Mouse (Mus musculus): ENCODE measurements around the gene Syp.
A peak's percentile ranks its signal among the peaks of the same experiment; 100 is the strongest.

Gene Syp

DNA sequence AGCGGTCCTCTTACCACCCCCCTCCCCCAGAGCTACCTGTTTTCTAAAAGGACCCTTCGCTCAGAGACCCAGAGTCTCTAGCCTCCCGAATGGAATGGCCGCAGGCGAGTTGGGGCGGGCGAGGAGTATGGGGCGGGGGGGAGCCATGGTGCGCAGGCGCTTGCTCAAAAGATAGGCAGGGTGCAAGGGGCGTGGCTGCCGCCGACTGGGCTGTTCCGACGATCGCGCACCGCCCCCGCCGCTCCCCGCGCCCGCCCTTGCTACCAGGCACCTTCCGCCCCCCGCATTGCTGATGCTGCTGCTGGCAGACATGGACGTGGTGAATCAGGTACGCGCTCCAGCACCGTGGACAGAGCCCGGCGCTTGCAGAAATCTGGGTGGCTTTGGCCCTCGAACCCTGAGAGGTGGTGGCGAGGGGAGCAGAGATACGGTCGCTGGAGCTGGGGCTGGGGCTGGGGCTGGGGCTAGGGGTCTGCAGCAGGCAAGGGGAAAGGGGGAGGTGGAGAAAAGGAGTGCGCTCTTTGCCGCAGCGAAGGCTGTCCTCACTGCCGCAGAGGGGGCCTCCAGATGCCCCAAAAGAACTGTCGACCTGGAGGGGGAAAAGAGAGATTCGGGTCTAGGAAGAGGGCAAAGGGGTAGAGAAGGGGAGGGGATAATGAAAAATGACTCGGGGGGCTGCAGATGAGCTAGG, at the start of gene Syp:
TSS of gene Syp (plus strand) at position 71 of the 691 bp plus-strand sequence.
- DNase-seq (ENCODE audit: low read depth, low spot score): peak; percentile 59

DNA sequence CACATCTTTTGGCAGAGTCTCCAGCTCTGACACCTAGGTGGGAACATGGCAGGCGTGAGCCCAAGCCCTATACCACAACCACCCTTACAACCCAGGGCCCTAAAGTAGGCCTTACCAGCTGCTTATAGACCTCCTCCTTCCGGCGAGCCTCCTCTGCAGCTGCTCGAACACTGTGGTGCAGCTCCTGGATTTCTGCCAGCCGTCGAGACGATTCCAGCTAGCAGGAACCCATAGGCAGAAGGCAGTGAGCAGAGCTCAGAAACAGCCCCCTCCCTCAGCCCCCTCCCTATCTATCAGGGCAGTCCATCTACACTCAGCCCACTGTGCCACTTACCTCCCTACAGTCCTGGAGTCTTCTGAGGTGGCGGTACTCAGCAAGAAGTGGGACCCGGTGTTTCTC, 42.9 kb upstream of the Syp start:
- DNase-seq (ENCODE audit: low read depth, low spot score): no peak

GRCm38 (mm10) chrX:7604004-7604403, 34.3 kb upstream of the Syp start:
- DNase-seq (ENCODE audit: low read depth, low spot score): no peak

DNA sequence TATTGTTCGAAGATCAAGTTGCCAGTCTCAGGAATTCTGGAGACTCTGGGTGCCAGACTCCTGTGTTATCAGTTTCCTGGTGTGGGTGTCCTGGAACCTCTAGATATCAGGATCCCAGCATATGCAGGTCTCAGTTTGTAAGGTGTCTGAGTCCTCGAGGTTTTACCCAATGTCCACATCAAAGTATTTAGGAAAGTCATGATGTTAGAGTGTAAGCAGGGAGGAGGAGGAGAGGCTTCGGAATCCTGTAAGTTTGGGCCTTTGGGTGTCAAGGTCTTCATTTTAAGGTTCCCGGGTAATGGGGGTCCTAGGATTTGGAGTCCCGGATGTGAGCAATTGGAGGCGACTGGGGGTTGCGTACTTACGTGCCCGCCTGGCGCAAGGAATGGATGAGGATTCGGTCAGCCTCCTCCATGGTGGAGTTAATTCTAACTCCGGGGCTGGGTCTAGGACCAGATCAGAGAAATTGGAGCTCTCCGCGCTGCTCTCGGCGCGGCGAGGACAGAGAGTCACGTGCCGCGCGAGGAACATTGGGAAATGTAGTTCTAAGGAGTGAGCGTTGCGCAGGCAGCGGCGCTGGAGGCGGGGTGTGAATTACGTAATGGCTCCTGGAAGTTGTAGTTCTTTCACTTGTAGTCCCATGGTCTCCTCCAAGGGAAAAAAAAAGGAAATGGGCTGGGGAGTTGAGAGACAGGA, 33.2 kb upstream of the Syp start, which contains the start of gene Ccdc22:
TSS of gene Ccdc22 (minus strand) at position 639 of the 696 bp plus-strand sequence.
- DNase-seq (ENCODE audit: low read depth, low spot score): peak; percentile 62

DNA sequence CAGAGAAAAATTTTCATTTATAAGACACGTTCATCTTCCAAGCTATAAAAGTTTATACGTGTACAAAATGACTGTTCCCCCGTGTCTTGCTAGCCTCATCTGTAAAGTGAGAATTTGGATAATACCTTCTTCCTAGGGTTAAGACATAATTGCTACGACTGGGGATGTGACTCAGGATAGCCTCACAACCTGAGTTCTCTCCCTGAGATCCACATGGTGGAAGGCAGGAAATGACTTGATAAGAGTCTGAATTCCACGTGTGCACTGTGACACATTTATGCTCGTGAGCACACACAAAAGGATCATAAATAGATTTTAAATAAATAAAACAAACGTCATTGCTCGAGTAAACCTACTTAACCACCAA, 32.7 kb upstream of the Syp start:
- no peak for DNase-seq (ENCODE audit: low read depth, low spot score)

DNA sequence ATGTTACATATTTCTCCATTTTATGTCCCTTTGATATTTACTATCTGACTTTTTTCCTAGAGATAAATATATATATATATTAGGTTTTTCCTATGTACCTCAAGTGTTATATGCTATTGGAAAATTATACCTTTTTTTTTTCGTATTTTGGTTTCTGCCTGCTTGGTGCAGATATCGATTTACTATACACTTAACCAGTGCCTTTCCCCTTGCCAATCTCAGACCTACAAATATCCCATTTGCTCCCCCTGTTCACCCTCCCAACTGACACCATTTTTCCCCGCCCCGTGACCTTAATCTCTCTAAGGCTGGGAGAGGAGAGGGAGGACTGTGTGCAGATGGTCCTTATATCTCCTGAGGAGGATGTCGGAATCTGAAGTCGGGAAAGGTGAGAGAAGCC, 31.5 kb upstream of the Syp start, which contains the start of gene Cacna1f:
TSS of gene Cacna1f (plus strand) at position 301 of the 400 bp plus-strand sequence.
- DNase-seq (ENCODE audit: low read depth, low spot score): no peak

DNA sequence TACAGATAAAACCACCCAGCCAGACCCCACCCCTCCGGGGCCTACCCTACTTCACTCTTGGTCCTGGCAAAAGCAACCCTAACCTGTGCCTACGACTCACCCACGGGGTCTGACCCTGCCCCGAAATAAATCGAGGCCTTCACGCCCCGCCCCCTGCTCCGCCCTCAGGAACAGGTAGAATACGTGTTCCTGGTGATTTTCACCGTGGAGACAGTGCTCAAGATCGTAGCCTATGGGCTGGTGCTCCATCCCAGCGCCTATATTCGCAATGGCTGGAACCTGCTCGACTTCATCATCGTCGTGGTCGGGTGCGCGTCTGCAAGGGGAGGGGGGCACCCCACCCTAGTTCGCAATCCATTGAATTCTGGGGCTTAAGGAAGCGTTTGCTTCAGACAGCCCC, 28.2 kb upstream of the Syp start:
- DNase-seq (ENCODE audit: low read depth, low spot score): no peak

GRCm38 (mm10) chrX:7610536-7611258, 27.6 kb upstream of the Syp start:
- no peak for DNase-seq (ENCODE audit: low read depth, low spot score)

DNA sequence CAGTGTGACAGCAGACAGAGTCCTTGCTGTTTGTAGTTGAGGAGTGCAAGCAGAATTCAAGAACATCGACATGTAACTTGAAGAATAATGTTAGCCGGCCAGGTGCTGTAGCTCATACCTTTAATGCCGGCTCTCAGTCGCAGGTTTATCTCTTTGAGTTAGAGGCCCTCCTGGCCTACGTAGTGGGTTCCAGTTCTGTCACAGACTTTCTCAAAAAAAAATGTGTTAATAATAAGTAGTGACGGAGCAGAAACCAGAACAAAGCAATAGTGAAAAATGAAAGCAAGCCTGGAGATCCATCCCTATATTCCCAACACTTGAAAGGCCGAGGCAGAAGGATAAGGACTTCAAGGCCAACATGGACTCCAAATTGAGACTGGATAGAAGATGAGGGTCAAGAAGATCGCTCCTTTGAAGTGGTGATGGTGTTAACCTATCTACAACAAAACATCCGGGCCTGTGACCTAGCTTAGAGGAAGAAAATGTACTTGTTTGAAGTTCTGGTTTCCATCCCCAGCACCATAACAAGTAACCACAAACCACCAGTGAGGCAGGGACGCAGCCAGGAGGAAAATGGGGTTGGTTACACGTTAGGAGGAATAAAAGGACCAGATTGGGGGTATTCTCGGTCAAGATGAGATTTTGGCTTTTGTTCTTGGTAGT, 20.3 kb upstream of the Syp start:
- no peak for DNase-seq (ENCODE audit: low read depth, low spot score)

DNA sequence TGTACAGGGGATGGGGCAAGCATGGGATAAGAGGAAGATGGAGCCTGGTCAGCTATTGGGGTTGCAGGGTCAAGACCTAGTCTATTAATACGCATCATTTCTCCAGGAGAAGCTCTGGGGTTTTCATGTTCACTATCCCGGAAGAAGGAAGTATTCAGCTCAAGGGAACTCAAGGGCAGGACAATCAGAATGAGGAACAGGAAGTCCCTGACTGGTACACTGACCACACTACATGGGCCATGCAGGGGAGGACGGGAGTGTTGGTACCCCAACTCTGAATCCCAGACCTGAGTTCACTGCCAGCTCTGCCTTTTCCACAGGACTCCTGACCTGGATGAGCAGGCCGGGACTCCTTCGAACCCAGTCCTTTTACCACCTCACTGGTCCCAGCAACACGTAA, 5.7 kb upstream of the Syp start:
- no peak for DNase-seq (ENCODE audit: low read depth, low spot score)

DNA sequence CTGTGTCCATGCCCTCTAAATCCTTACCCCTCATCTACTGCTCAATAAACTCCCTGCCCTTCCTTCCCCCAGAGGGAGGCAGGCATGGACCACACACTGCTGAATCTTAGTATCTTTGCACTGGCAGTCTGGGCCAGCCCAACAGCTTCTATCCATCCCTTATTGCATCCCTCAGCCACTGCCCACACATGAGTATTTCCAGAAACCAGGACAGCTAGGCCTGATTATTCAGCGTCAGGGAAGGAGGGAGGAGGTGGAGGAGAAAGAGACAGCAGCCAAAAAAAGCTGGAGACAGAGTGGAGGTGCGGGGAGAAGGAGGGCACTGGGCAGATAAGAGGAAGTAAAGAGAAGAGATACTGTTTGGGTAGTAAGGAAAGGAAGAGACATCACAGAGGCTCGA, 3.2 kb upstream of the Syp start:
- DNase-seq (ENCODE audit: low read depth, low spot score): no peak

- DNase-seq (ENCODE audit: low read depth, low spot score): no peak
Observed at GRCm38 (mm10) chrX:7639536-7640325, 1.5 kb downstream of the Syp start.

DNA sequence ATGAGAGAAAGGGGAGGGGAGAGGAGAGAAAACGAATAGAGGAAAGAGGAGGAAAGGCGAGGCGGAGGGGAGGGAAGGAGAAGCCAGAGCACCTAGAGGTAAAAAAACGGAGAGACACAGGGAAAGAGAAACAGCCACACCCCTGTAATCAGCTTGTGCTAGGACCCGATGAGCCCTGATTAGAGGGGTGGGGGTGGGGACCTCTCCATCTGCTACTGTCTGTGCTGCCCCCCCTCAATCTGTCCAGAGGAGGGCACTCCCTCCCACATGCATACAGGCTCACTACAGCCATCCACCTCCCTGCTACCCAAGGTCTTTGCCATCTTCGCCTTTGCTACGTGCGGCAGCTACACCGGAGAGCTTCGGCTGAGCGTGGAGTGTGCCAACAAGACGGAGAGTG, 2.5 kb downstream of the Syp start:
- DNase-seq (ENCODE audit: low read depth, low spot score): no peak

GRCm38 (mm10) chrX:7645349-7645748, 7.1 kb downstream of the Syp start:
- DNase-seq (ENCODE audit: low read depth, low spot score): peak; percentile 55

GRCm38 (mm10) chrX:7648671-7649304, 10.5 kb downstream of the Syp start:
- peak; percentile 75 for DNase-seq (ENCODE audit: low read depth, low spot score)

GRCm38 (mm10) chrX:7657221-7657639, 19.0 kb downstream of the Syp start, which contains the start of gene Prickle3:
Prickle3 (plus strand) TSS chrX:7657260.
- no peak for DNase-seq (ENCODE audit: low read depth, low spot score)

- no peak for DNase-seq (ENCODE audit: low read depth, low spot score)
Observed at GRCm38 (mm10) chrX:7658031-7658784, 19.9 kb downstream of the Syp start.

- DNase-seq (ENCODE audit: low read depth, low spot score): no peak
Observed at GRCm38 (mm10) chrX:7658785-7659589, 20.7 kb downstream of the Syp start.

- DNase-seq (ENCODE audit: low read depth, low spot score): no peak
Observed at GRCm38 (mm10) chrX:7661086-7661485, 22.8 kb downstream of the Syp start.

All from embryo, embryonic 11.5 days (tissue).